ENCODE assay signal across 12 mouse cellular contexts in genomic region chr10:18317521-18317920, GRCm38 (mm10). TPM values are rescaled to one million over a fixed set of nuclear protein-coding genes. Genes with fewer than 3 reads are reported as not detected.
DNase-seq lines count a peak whose midpoint lies in the region; ATAC-seq and TF ChIP-seq lines count a peak whose summit lies in the region.
"Had no signal": no experiment of that assay in that cellular context is flagged by ENCODE, and none has a peak within 500 bp of the region (broad histone marks: within the 10 kb centered on the region; RNA-seq: fewer than 3 reads in every experiment).

No protein-coding gene starts in this region.

- intact Hi-C loops in gastrocnemius, adult 2 months (cut with DNase I): no loop called here

- peak overlapping the region; percentile 100; the same call in 1 of the 2 replicates for H3K4me2 ChIP-seq in intestine, postnatal 0 days (replicated peaks; ENCODE audit: low read depth)
- H3K4me2 ChIP-seq in intestine, embryonic 15.5 days (replicated peaks): no peak overlapping the region; the same call in 1 of the 2 replicates
- H3K4me2 ChIP-seq in embryonic facial prominence, embryonic 13.5 days: peak overlapping the region; percentile 86
- H3K4me2 ChIP-seq in forebrain, embryonic 15.5 days (replicated peaks): peak overlapping the region; percentile 100
- H3K4me2 ChIP-seq in liver, embryonic 14.5 days (ENCODE audit: low read depth): peak overlapping the region; percentile 55

- H3K4me3 ChIP-seq in intestine, postnatal 0 days (ENCODE audit: low read depth, low read length): no peak overlapping the region
- no peak overlapping the region for H3K4me3 ChIP-seq in intestine, embryonic 15.5 days (replicated peaks)
- peak overlapping the region; percentile 83 for H3K4me3 ChIP-seq in embryonic facial prominence, embryonic 13.5 days
- peak overlapping the region; percentile 83; the same call in 1 of the 2 replicates for H3K4me3 ChIP-seq in forebrain, embryonic 15.5 days
- H3K4me3 ChIP-seq in liver, embryonic 14.5 days (ENCODE audit: insufficient read depth in 1 of 2, low read depth in 2 of 2, low read length in 2 of 2): no peak overlapping the region
- H3K4me3 ChIP-seq in gastrocnemius, adult 2 months: no peak overlapping the region

- no peaks in the 10 kb centered on the region for H3K27me3 ChIP-seq in intestine, postnatal 0 days (replicated peaks; ENCODE audit: control insufficient read depth, insufficient read depth, low read length)
- H3K27me3 ChIP-seq in intestine, embryonic 15.5 days (replicated peaks): no peaks in the 10 kb centered on the region
- no peaks in the 10 kb centered on the region for H3K27me3 ChIP-seq in embryonic facial prominence, embryonic 13.5 days
- 0 out of 2 replicates have a peak, but pooled peaks cover 5% of the 10 kb centered on the region for H3K27me3 ChIP-seq in forebrain, embryonic 15.5 days
- H3K27me3 ChIP-seq in liver, embryonic 14.5 days (ENCODE audit: control insufficient read depth, insufficient read depth, low read length): peaks cover 24% of the 10 kb centered on the region

- H3K9me3 ChIP-seq in intestine, postnatal 0 days (ENCODE audit: control insufficient read depth): no peaks in the 10 kb centered on the region
- no peaks in the 10 kb centered on the region for H3K9me3 ChIP-seq in intestine, embryonic 15.5 days
- H3K9me3 ChIP-seq in embryonic facial prominence, embryonic 13.5 days: no peaks in the 10 kb centered on the region
- no peaks in the 10 kb centered on the region for H3K9me3 ChIP-seq in forebrain, embryonic 15.5 days
- no peaks in the 10 kb centered on the region for H3K9me3 ChIP-seq in liver, embryonic 14.5 days (ENCODE audit: control insufficient read depth, low read length)

- no peak for DNase-seq in liver, embryonic 14.5 days (ENCODE audit: low read depth in 3 of 3, low spot score in 3 of 3)
- no peak for DNase-seq in gastrocnemius, adult 2 months
- DNase-seq in urinary bladder, postnatal 36 days (ENCODE audit: low spot score in 2 of 2): no peak
- no peak for DNase-seq in c-Kit-positive CD71-positive TER-119-positive erythroid progenitor cells, embryonic 14.5 days (ENCODE audit: low spot score)
- DNase-seq: cerebellum, adult 11 months; layer of hippocampus, postnatal 36 days had no signal

- WGBS in intestine, postnatal 0 days: 49% methylated on average over 10 of the region's 10 CpGs
- 43% methylated on average over 10 of the region's 10 CpGs for WGBS in intestine, embryonic 15.5 days
- WGBS in embryonic facial prominence, embryonic 13.5 days: 24% methylated on average over 10 of the region's 10 CpGs
- WGBS in forebrain, embryonic 15.5 days: 44% methylated on average over 10 of the region's 10 CpGs
- 27% methylated on average over 10 of the region's 10 CpGs for WGBS in liver, embryonic 14.5 days (ENCODE audit: insufficient replicate concordance)

- H3K36me3 ChIP-seq in intestine, postnatal 0 days (ENCODE audit: control insufficient read depth, insufficient read depth): no peaks in the 10 kb centered on the region
- no peaks in the 10 kb centered on the region for H3K36me3 ChIP-seq in intestine, embryonic 15.5 days
- H3K36me3 ChIP-seq in embryonic facial prominence, embryonic 13.5 days: no peaks in the 10 kb centered on the region
- no peaks in the 10 kb centered on the region for H3K36me3 ChIP-seq in forebrain, embryonic 15.5 days
- H3K36me3 ChIP-seq in liver, embryonic 14.5 days (replicated peaks; ENCODE audit: control insufficient read depth, insufficient read depth, low read depth): no peaks in the 10 kb centered on the region

- no peak for ATAC-seq in intestine, postnatal 0 days
- ATAC-seq in intestine, embryonic 15.5 days: no peak
- ATAC-seq in embryonic facial prominence, embryonic 13.5 days (ENCODE audit: insufficient number of reproducible peaks, insufficient read depth, low FRiP score, low TSS enrichment, low read depth): no peak
- ATAC-seq in forebrain, embryonic 15.5 days (replicated peaks): no peak
- ATAC-seq in liver, embryonic 14.5 days (ENCODE audit: insufficient read depth): no peak

- H3K27ac ChIP-seq in intestine, postnatal 0 days (ENCODE audit: low read depth, low read length): no peak overlapping the region
- no peak overlapping the region for H3K27ac ChIP-seq in intestine, embryonic 15.5 days
- no peak overlapping the region for H3K27ac ChIP-seq in embryonic facial prominence, embryonic 13.5 days
- H3K27ac ChIP-seq in forebrain, embryonic 15.5 days (replicated peaks): no peak overlapping the region
- no peak overlapping the region for H3K27ac ChIP-seq in liver, embryonic 14.5 days
- H3K27ac ChIP-seq in gastrocnemius, adult 2 months: no peak overlapping the region
- H3K27ac ChIP-seq: macrophage had no signal

- TF ChIP-seq EP300 in liver, embryonic 14.5 days (IDR thresholded peaks at IDR 0.05; ENCODE audit: low read depth): no peak

- H3K4me1 ChIP-seq in intestine, postnatal 0 days (replicated peaks; ENCODE audit: control insufficient read depth, insufficient read depth, low read length): no peaks in the 10 kb centered on the region
- 0 out of 2 replicates have a peak, but pooled peaks cover 8% of the 10 kb centered on the region for H3K4me1 ChIP-seq in intestine, embryonic 15.5 days (replicated peaks)
- peaks cover 17% of the 10 kb centered on the region for H3K4me1 ChIP-seq in embryonic facial prominence, embryonic 13.5 days
- peaks cover 13% of the 10 kb centered on the region for H3K4me1 ChIP-seq in forebrain, embryonic 15.5 days
- H3K4me1 ChIP-seq in liver, embryonic 14.5 days (replicated peaks; ENCODE audit: control insufficient read depth in 2 of 2, insufficient read depth in 2 of 2, low read length in 1 of 2): no peaks in the 10 kb centered on the region

- no peak overlapping the region for H3K9ac ChIP-seq in intestine, postnatal 0 days (ENCODE audit: low read depth, low read length)
- no peak overlapping the region for H3K9ac ChIP-seq in intestine, embryonic 15.5 days
- no peak overlapping the region for H3K9ac ChIP-seq in embryonic facial prominence, embryonic 13.5 days
- H3K9ac ChIP-seq in forebrain, embryonic 15.5 days (replicated peaks): no peak overlapping the region
- no peak overlapping the region for H3K9ac ChIP-seq in liver, embryonic 14.5 days (replicated peaks)

- no peak for TF ChIP-seq CTCF in intestine, postnatal 0 days (IDR thresholded peaks at IDR 0.05; ENCODE audit: low read depth)
- no peak for TF ChIP-seq CTCF in liver, embryonic 14.5 days (IDR thresholded peaks at IDR 0.05; ENCODE audit: low read depth)
- TF ChIP-seq CTCF in gastrocnemius, adult 2 months (IDR thresholded peaks at IDR 0.05): no peak

RNA-seq across cellular contexts. Expression of gene Nhsl1, which starts 1.3 kb away (rescaled TPM):
- polyA plus RNA-seq in intestine, postnatal 0 days (2015; fragmentation: Nextera tagmentation; extraction: Ambion mirVana): 11.9 and 12.5 TPM in 2 replicates
- polyA plus RNA-seq in intestine, embryonic 15.5 days (2015; fragmentation: Nextera tagmentation; extraction: Ambion mirVana): 9.2 and 10.0 TPM in 2 replicates
- 8.1 and 8.2 TPM in 2 replicates for polyA plus RNA-seq in embryonic facial prominence, embryonic 13.5 days (2015; fragmentation: Nextera tagmentation; extraction: Ambion mirVana)
- 16.6 and 17.9 TPM in 2 replicates for polyA plus RNA-seq in forebrain, embryonic 15.5 days (2015; fragmentation: Nextera tagmentation; extraction: Ambion mirVana)
- 0.55 and 0.64 TPM in 2 replicates for polyA plus RNA-seq in liver, embryonic 14.5 days (2012; rRNA removed)
- 0.50 and 0.75 TPM in 2 replicates for polyA plus RNA-seq in liver, embryonic 14.5 days (2014; fragmentation: Nextera tagmentation; extraction: Ambion mirVana)
- total RNA-seq in gastrocnemius, adult 2 months (2021): 1 to 10 TPM; 4.6 to 7.0 TPM
- total RNA-seq: MEL had no signal
- polyA plus RNA-seq: macrophage had no signal

Comparison
In these comparisons a context has a peak if more than half of its experiments do, and no peak if none do; other contexts are left out.
1. H3K4me3 ChIP-seq: peak in embryonic facial prominence, embryonic 13.5 days (single experiment) and forebrain, embryonic 15.5 days (single experiment); none in intestine, postnatal 0 days (single experiment), intestine, embryonic 15.5 days (single experiment), liver, embryonic 14.5 days (0 of 2) and gastrocnemius, adult 2 months (single experiment).